Mouse (Mus musculus) stomach, postnatal 0 days (tissue): ENCODE data around the gene Gm28374.

Experiments used
- CTCF ChIP-seq: IDR thresholded peaks from 2 replicates; pipeline ENCODE4 v1.5.1; 2016; ENCODE audit warnings: antibody characterized with exemption, low read depth, mild to moderate bottlenecking, moderate library complexity
- EP300 ChIP-seq: optimal IDR thresholded peaks from 2 replicates; pipeline ENCODE3; 2016; ENCODE audit warnings: antibody characterized with exemption

- TF ChIP-seq CTCF, result no peak
- TF ChIP-seq EP300, result no peak
Observed at GRCm38 (mm10) chr19:6121761-6122160, 39.7 kb upstream of the Gm28374 start.
